Mouse (Mus musculus): ENCODE data around the gene Dennd1a.

The Dennd1a gene

GRCm38 (mm10) chr2:38286733-38287551, at the start of gene Dennd1a:
Gene Dennd1a, minus strand, starts transcription at chr2:38287390.
- peak; percentile 31 for DNase-seq (ENCODE audit: low read depth, low spot score)

- DNase-seq (ENCODE audit: low read depth, low spot score): no peak
These were observed 49.4 kb upstream of the Dennd1a start for GRCm38 (mm10) chr2:38336606-38337005.

- no peak for DNase-seq (ENCODE audit: low read depth, low spot score)
These were observed 46.5 kb upstream of the Dennd1a start for GRCm38 (mm10) chr2:38333586-38334119.

GRCm38 (mm10) chr2:38326671-38327070, 39.5 kb upstream of the Dennd1a start:
- DNase-seq (ENCODE audit: low read depth, low spot score): no peak

GRCm38 (mm10) chr2:38323380-38323779, 36.2 kb upstream of the Dennd1a start:
- DNase-seq (ENCODE audit: low read depth, low spot score): peak; percentile 34

GRCm38 (mm10) chr2:38320911-38321310, 33.7 kb upstream of the Dennd1a start:
- no peak for DNase-seq (ENCODE audit: low read depth, low spot score)

GRCm38 (mm10) chr2:38319086-38319485, 31.9 kb upstream of the Dennd1a start:
- no peak for DNase-seq (ENCODE audit: low read depth, low spot score)

GRCm38 (mm10) chr2:38313399-38313798, 26.2 kb upstream of the Dennd1a start:
- DNase-seq (ENCODE audit: low read depth, low spot score): no peak

- DNase-seq (ENCODE audit: low read depth, low spot score): no peak
These were observed 25.7 kb upstream of the Dennd1a start for GRCm38 (mm10) chr2:38312921-38313320.

- DNase-seq (ENCODE audit: low read depth, low spot score): no peak
These were observed 18.0 kb upstream of the Dennd1a start for GRCm38 (mm10) chr2:38305152-38305551.

- DNase-seq (ENCODE audit: low read depth, low spot score): no peak
These were observed 13.8 kb upstream of the Dennd1a start for GRCm38 (mm10) chr2:38300941-38301340.

GRCm38 (mm10) chr2:38295939-38296338, 8.7 kb upstream of the Dennd1a start:
- no peak for DNase-seq (ENCODE audit: low read depth, low spot score)

- no peak for DNase-seq (ENCODE audit: low read depth, low spot score)
These were observed 4.3 kb upstream of the Dennd1a start for GRCm38 (mm10) chr2:38291526-38291925.

GRCm38 (mm10) chr2:38288226-38288625, 1.0 kb upstream of the Dennd1a start:
- DNase-seq (ENCODE audit: low read depth, low spot score): no peak

GRCm38 (mm10) chr2:38286433-38286732, 807 bp downstream of the Dennd1a start:
- no peak for DNase-seq (ENCODE audit: low read depth, low spot score)

- no peak for DNase-seq (ENCODE audit: low read depth, low spot score)
These were observed 1.3 kb downstream of the Dennd1a start for GRCm38 (mm10) chr2:38285781-38286432.

- no peak for DNase-seq (ENCODE audit: low read depth, low spot score)
These were observed 3.2 kb downstream of the Dennd1a start for GRCm38 (mm10) chr2:38283961-38284360.

- DNase-seq (ENCODE audit: low read depth, low spot score): no peak
These were observed 6.8 kb downstream of the Dennd1a start for GRCm38 (mm10) chr2:38280376-38280775.

GRCm38 (mm10) chr2:38274973-38275372, 12.2 kb downstream of the Dennd1a start:
- DNase-seq (ENCODE audit: low read depth, low spot score): no peak

GRCm38 (mm10) chr2:38263653-38264052, 23.5 kb downstream of the Dennd1a start:
- DNase-seq (ENCODE audit: low read depth, low spot score): no peak

GRCm38 (mm10) chr2:38259052-38259451, 28.1 kb downstream of the Dennd1a start:
- no peak for DNase-seq (ENCODE audit: low read depth, low spot score)

GRCm38 (mm10) chr2:38237616-38238015, 49.6 kb downstream of the Dennd1a start:
- DNase-seq (ENCODE audit: low read depth, low spot score): no peak

GRCm38 (mm10) chr2:38235593-38235992, 51.6 kb downstream of the Dennd1a start:
- DNase-seq (ENCODE audit: low read depth, low spot score): no peak
